Mouse (Mus musculus): Measurements from ENCODE around the gene Rps6ka2.
"Not testable (repeated sequence)": the region's sequence is repeated elsewhere in the genome, so short reads cannot be mapped to it uniquely, and the experiment has no call there.

Gene Rps6ka2

GRCm38 (mm10) chr17:7169627-7170303 lies at the start of gene Rps6ka2:
Gene Rps6ka2, plus strand, starts transcription at chr17:7170115.
- peak; percentile 94 for DNase-seq (ENCODE audit: low read depth, low spot score)

GRCm38 (mm10) chr17:7120835-7121234 lies 49.1 kb upstream of the Rps6ka2 start:
- not testable (repeated sequence) for DNase-seq (ENCODE audit: low read depth, low spot score)

GRCm38 (mm10) chr17:7122554-7122953 lies 47.4 kb upstream of the Rps6ka2 start:
- DNase-seq (ENCODE audit: low read depth, low spot score): not testable (repeated sequence)

- not testable (repeated sequence) for DNase-seq (ENCODE audit: low read depth, low spot score)
Measured at GRCm38 (mm10) chr17:7126475-7126874, 43.4 kb upstream of the Rps6ka2 start.

GRCm38 (mm10) chr17:7134002-7134401 lies 35.9 kb upstream of the Rps6ka2 start:
- not testable (repeated sequence) for DNase-seq (ENCODE audit: low read depth, low spot score)

GRCm38 (mm10) chr17:7135277-7135676 lies 34.6 kb upstream of the Rps6ka2 start:
- not testable (repeated sequence) for DNase-seq (ENCODE audit: low read depth, low spot score)

GRCm38 (mm10) chr17:7138186-7138925 lies 31.6 kb upstream of the Rps6ka2 start:
- DNase-seq (ENCODE audit: low read depth, low spot score): no peak

- no peak for DNase-seq (ENCODE audit: low read depth, low spot score)
Measured at GRCm38 (mm10) chr17:7140399-7141174, 29.3 kb upstream of the Rps6ka2 start.

- peak; percentile 32 for DNase-seq (ENCODE audit: low read depth, low spot score)
Measured at GRCm38 (mm10) chr17:7142367-7142766, 27.5 kb upstream of the Rps6ka2 start.

- DNase-seq (ENCODE audit: low read depth, low spot score): no peak
Measured at GRCm38 (mm10) chr17:7143885-7144518, 25.9 kb upstream of the Rps6ka2 start.

GRCm38 (mm10) chr17:7145373-7146058 lies 24.4 kb upstream of the Rps6ka2 start:
- no peak for DNase-seq (ENCODE audit: low read depth, low spot score)

- no peak for DNase-seq (ENCODE audit: low read depth, low spot score)
Measured at GRCm38 (mm10) chr17:7146479-7146878, 23.4 kb upstream of the Rps6ka2 start.

- DNase-seq (ENCODE audit: low read depth, low spot score): no peak
Measured at GRCm38 (mm10) chr17:7147920-7148321, 22.0 kb upstream of the Rps6ka2 start.

- no peak for DNase-seq (ENCODE audit: low read depth, low spot score)
Measured at GRCm38 (mm10) chr17:7149328-7150195, 20.4 kb upstream of the Rps6ka2 start.

- no peak for DNase-seq (ENCODE audit: low read depth, low spot score)
Measured at GRCm38 (mm10) chr17:7151446-7152100, 18.3 kb upstream of the Rps6ka2 start.

GRCm38 (mm10) chr17:7152662-7153061 lies 17.3 kb upstream of the Rps6ka2 start:
- DNase-seq (ENCODE audit: low read depth, low spot score): no peak

- DNase-seq (ENCODE audit: low read depth, low spot score): no peak
Measured at GRCm38 (mm10) chr17:7163955-7164354, 6.0 kb upstream of the Rps6ka2 start.

GRCm38 (mm10) chr17:7165524-7165923 lies 4.4 kb upstream of the Rps6ka2 start:
- no peak for DNase-seq (ENCODE audit: low read depth, low spot score)

GRCm38 (mm10) chr17:7168961-7169626 lies 821 bp upstream of the Rps6ka2 start:
- DNase-seq (ENCODE audit: low read depth, low spot score): no peak

All from retina, postnatal 7 days (tissue).